Mouse (Mus musculus) CD4-positive helper T cell, adult 2 months (primary cell): ENCODE measurements at regions not wholly inside any gene's neighbourhood (a gene's known extent, or its start where the extent isn't known, plus 50 kb on each side); places are given as distances from the start of the nearest gene placed in this dataset.

Experiments used
- DNase-seq: peaks from one replicate; pipeline ENCODE4 v3.0.0-alpha.2; 2012; ENCODE audit warnings: low read depth, missing footprints, low spot score

GRCm38 (mm10) chr6:140927616-140928015 is 198.5 kb downstream of the Gm11077 start:
- DNase-seq: no peak

- no peak for DNase-seq
Measured at GRCm38 (mm10) chr6:140934286-140934685, 205.2 kb downstream of the Gm11077 start.

GRCm38 (mm10) chr6:140938025-140938424 is 208.9 kb downstream of the Gm11077 start:
- no peak for DNase-seq

GRCm38 (mm10) chr6:140946720-140947119 is 217.6 kb downstream of the Gm11077 start:
- no peak for DNase-seq

- no peak for DNase-seq
Measured at GRCm38 (mm10) chr6:140950483-140950882, 221.4 kb downstream of the Gm11077 start.

- DNase-seq: no peak
Measured at GRCm38 (mm10) chr6:140953256-140953655, 224.2 kb downstream of the Gm11077 start.

- DNase-seq: no peak
Measured at GRCm38 (mm10) chr6:140953721-140954120, 224.6 kb downstream of the Gm11077 start.

GRCm38 (mm10) chr6:140955751-140956521 is 226.9 kb downstream of the Gm11077 start:
- DNase-seq: no peak

GRCm38 (mm10) chr6:140956522-140956863 is 227.4 kb downstream of the Gm11077 start:
- no peak for DNase-seq

GRCm38 (mm10) chr6:140961987-140962386 is 232.9 kb downstream of the Gm11077 start:
- DNase-seq: no peak

- no peak for DNase-seq
Measured at GRCm38 (mm10) chr6:140962563-140962962, 233.5 kb downstream of the Gm11077 start.

- DNase-seq: no peak
Measured at GRCm38 (mm10) chr6:140973732-140974131, 244.6 kb downstream of the Gm11077 start.

GRCm38 (mm10) chr6:140976989-140977388 is 247.9 kb downstream of the Gm11077 start:
- DNase-seq: no peak

- no peak for DNase-seq
Measured at GRCm38 (mm10) chr6:140983610-140984009, 254.5 kb downstream of the Gm11077 start.

- no peak for DNase-seq
Measured at GRCm38 (mm10) chr6:140984249-140984648, 255.2 kb downstream of the Gm11077 start.

- DNase-seq: no peak
Measured at GRCm38 (mm10) chr6:140993643-140994580, 255.2 kb upstream of the Pde3a start.

- no peak for DNase-seq
Measured at GRCm38 (mm10) chr6:140995340-140996135, 253.5 kb upstream of the Pde3a start.

- no peak for DNase-seq
Measured at GRCm38 (mm10) chr6:140998069-140998468, 251.0 kb upstream of the Pde3a start.

GRCm38 (mm10) chr6:141000552-141000951 is 248.5 kb upstream of the Pde3a start:
- no peak for DNase-seq

- no peak for DNase-seq
Measured at GRCm38 (mm10) chr6:141001306-141001705, 247.8 kb upstream of the Pde3a start.

- no peak for DNase-seq
Measured at GRCm38 (mm10) chr6:141015055-141015681, 233.9 kb upstream of the Pde3a start.
